Mouse (Mus musculus) ES-Bruce4 (cell line): ENCODE results near the gene Apobec1.

Experiments
- CTCF ChIP-seq: IDR thresholded peaks from one replicate; pipeline ENCODE4 v1.8.1; 2011; ENCODE audit warnings: low read depth, low read length
- EP300 ChIP-seq: IDR thresholded peaks from 2 replicates; pipeline ENCODE4 v1.6.1; 2011; ENCODE audit warnings: low read depth, low read length; ENCODE audit not compliant: insufficient read depth
- POLR2A ChIP-seq: IDR thresholded peaks from one replicate; pipeline ENCODE4 v1.8.1; 2011; ENCODE audit warnings: low read length; ENCODE audit not compliant: insufficient read depth

DNA sequence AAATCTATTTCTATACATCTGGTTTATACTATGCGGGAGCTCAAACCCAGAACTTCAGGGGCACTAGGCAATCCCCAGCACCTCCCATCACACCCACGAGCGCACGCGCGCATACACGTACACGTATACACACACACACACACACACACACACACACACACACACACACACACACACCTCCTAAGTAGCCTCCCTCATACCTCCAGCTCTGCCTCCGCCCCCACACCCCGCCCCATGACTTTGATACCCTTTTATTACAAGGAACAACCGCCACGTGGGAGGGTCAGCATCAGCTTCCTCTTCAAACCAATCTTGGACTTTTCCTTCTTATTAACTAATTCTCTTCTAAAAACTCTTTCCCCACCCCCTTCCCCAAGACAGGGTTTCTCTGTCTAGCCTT, 5.5 kb upstream of the Apobec1 start:
- TF ChIP-seq CTCF = no peak
- TF ChIP-seq POLR2A = no peak
- TF ChIP-seq EP300 = peak; percentile 85; the same call in 1 of the 2 replicates
